Mouse (Mus musculus) megakaryocyte, adult 5-6 weeks (primary cell): ENCODE data around the gene Tshz2. TPM values are rescaled to one million over a fixed set of nuclear protein-coding genes. Genes with fewer than 3 reads are reported as not detected.
"Not testable (repeated sequence)": the region's sequence is repeated elsewhere in the genome, so short reads cannot be mapped to it uniquely, and the experiment has no call there.

Source experiments
- ATAC-seq: 2 replicates; pipeline ENCODE4 v1.8.0; 2016; ENCODE audit warnings: mild to moderate bottlenecking, inconsistent platforms; ENCODE audit not compliant: poor library complexity, severe bottlenecking
- total RNA-seq, 2 experiments: library from RNA; stranded (forward) in 1 of 2; stranded (reverse) in 1 of 2; fragments of 153-499, 151-499 nt in 1 of 2; fragments of 221-1000, 200-1000 nt in 1 of 2; gene quantifications; 2 replicates each; pipeline versions ENCODE4 v1.2.3 to v1.2.4; 2015 to 2017

The Tshz2 gene
- total RNA-seq, 2 experiments from 2014 or later: not detected

DNA sequence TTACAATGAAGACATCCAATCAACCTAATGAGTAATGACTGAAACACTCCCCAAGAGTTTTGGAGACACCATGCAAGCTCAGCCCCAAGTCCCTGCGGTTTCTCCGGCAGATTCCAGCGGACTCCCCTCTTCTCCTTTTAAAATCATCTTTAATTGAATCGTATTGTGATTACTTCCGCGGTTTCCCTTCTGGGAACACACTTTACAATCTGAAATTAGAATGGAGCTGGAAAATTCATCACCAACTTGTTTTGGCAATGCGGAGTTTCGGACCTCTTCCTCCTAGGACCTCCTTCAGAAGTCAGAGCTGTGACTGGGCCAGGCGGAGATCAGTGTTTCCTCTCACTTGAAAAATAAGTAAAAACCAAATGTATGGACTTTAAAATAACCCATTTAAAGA is 119.3 kb downstream of the Tshz2 start:
- ATAC-seq: no peak

DNA sequence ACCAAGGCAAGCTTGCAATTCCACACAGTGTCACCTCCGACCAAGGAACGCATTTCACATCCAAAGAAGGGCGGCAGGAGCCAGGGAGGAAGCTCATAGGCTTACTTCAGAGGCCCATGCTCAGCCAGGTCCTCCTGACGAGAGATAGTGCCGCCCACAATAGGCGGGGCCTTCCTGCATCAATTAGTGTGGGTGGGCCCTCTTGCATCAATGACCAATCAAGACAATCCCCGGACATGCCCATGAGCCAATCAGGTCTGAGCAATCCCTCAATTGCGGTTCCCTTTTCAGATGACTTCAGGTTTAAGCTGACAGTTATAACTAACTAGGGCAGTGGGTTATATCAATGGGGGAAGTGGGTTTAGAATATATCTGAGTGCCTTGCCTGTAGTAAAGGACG is 120.6 kb downstream of the Tshz2 start:
- peak; percentile 88 for ATAC-seq

DNA sequence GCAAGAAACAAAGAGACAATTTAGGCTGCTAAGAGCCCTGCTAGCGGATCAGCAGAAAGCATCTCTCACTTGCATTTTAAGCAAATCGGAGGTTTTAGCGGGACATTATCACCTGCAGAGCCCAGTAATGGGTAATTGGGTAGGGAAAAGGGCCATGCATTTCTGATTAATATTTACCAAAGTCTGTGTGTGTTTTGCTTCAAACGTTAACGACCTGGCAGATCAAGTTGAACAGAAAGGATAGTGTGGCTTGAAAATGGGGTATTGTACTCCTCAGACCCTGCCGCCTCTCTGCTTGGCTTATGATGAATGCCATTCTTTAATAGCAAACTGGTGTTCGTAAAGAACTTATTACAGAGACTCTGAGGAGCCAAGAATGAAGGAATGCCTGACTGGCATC is 122.3 kb downstream of the Tshz2 start:
- no peak for ATAC-seq

DNA sequence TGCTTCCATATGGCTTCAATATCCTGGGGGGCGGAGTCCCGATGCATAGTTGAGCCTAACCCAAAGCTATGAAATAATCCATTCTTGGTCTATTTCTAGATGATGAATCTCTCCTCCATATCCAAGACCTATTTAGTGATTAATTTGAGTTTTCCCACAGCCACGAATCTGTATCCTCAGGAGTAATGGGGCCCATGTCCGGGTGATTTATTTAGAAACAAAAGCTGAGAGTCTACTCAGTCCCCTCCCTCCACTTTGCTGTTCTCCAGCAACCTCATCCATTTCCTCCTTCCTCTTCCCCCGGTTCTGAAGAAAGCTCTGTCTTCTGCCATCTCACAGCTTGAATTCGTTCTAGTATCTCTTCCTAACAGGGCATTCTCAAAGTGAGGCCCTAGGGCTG is 125.3 kb downstream of the Tshz2 start:
- ATAC-seq: no peak

DNA sequence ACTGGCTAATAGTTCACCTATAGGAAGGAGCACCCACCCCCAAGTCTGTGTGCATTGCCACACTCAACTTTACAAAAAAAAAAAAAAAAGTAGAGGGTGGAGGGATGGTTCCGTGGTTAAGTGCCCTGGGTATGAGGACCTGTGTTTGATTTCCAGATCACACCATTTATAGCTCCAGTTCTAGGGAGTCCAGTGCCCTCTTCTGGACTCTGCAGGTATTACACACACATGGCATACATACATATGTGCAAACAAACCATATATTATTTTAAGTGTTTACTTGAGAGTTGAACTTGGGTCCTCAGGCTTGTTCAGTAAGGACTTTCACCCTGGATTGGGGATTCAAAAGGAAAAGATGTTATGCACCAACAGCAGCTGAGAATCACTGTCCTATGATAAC is 127.3 kb downstream of the Tshz2 start:
- ATAC-seq: no peak

DNA sequence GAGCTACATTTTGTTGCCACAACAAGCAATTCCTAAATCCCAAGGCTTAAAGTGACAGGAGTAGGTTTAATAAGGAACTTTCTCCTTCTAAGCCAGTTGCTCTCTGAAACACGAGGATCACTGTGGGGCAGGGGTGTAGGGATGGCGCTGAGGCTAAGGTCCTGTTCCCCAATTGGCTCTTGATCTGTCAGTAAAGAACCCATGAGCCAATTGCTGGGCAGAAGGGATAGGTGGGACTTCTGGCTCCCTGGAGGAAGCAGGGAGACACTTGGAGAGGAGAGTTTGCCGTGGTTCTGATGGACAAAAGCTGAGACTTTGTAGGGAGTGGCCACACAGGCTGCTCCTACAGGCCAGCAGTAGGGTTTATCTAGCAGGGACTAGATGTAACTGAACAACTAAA is 128.9 kb downstream of the Tshz2 start:
- ATAC-seq: no peak

DNA sequence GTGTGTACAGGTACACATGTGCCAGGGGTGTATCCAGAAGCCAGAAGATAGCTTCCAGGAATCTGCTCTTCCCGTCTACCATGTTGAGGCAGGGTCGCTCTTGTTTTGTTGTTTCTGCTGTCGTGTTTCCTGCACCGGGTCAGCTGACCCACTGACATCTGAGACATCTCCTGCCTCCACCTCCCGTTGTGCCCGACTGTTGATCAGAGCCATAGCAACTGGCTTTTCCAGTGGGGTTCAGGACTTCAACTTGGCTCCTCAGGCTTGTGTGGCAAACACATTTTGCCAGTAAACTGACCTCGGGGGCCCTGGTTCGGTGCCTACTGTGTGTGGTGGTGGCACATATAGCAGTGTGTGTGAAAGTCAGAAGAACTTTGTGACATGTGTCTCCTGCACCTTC is 129.5 kb downstream of the Tshz2 start:
- no peak for ATAC-seq

DNA sequence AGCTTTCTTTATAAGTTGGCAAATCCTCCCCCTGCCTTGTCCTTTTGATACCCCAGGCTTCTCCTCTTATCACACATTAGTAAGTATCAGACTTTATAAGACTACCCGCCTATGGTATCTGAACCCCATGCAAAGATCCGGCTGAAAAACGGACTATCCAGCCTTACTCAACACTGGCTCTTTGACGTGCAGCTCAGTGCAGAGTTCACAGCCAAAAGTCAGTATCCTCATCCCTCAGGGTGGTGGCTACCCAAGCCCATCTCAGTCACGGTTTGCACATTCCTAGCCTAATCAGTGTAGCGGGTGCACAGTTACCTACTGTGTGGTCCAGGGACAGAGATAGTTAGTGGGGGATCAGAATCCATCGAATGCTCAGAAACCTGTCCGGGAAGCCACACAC is 130.9 kb downstream of the Tshz2 start:
- ATAC-seq: no peak

DNA sequence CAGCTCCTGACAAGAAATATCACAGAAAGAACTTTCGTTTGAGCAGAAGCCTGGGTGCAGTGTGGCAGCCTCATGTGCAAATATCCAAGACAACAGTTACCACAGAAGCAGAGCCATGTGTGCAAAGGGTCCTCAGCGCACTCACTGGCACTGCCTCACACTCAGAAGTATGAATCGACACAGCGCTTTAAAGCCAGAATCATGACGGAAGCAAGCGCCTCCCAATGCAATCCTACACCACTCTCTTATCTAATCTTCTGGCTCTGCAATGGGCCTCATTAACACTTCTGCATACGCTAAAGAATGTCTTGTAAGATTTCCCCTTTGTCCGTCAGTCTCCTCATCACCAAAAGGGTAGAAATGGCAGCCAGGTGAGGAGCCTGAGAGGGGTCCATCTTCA is 133.4 kb downstream of the Tshz2 start:
- ATAC-seq: no peak

DNA sequence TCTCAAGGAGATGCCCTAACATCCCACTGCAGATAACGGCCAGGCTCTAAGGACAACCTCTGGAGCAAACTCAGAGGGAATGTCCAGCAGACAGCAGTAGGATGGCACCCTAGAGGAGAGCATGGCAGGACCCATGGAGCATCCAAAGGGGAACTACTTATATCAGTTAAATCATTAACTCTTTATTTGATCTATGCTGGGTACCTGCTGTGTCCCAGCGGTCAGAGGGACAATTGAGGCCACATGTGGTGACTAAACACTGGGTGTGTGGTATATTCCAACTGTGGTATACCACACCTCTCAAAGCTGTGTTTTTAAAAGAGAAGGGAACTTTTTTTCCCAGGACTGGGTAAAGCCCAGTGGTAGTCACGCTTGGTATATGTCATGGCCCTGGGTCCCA is 134.5 kb downstream of the Tshz2 start:
- ATAC-seq: no peak

DNA sequence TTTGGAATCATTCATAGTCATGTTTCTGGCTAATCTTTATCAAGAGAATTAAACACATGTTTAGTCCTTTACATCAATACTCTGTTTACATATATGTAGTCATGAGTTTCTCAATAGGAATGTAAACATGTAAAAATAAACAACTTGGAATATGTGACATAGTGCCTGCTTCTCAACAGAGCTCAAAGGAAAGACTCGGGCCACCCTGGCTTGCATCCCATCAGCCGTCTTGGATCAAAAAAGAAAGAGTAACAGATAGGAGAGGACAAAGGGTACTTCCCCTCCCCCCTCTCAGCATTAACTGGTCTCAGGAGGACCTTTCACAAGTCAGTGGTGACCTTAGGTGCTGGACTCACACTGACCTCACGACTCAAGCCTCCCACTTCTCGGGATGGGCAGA is 142.3 kb downstream of the Tshz2 start:
- ATAC-seq: no peak

DNA sequence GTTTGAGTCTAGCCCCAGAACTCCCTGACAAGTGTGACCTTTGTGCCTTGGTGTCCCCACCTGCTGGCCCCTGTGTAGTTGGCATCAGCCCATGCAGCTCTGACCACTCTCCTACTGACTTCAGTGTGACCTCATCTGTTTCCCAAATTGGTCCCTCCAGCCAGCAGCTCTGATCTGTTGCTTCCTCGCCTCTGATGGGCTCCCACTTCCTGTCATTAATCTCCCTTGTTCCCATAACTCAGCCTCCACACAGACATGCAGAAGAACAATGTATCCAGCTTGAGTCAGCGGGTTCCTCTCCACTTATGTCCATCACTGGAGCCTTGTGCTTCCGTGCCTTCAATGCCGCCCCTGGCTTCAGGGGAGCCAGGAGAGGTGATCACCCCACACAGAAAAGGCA is 144.4 kb downstream of the Tshz2 start:
- no peak for ATAC-seq

DNA sequence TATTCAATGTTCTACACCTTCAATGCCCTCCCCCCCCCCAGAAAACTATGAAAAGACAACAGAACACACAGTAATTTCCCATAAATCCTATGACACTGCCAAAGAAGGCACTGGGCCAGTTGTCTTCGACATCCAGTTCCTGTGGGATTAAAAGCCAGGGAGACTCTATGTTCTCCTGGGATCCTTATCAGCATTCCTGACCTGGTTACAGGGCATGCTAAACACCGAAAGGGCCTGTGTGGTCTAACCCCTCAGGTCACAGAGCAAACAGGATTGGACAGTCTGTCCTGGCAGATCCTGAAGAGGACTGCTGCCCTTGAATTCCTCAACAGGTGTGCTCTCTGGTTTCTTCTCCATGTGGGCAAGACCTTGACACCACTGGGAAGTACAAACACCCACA is 145.0 kb downstream of the Tshz2 start:
- no peak for ATAC-seq

DNA sequence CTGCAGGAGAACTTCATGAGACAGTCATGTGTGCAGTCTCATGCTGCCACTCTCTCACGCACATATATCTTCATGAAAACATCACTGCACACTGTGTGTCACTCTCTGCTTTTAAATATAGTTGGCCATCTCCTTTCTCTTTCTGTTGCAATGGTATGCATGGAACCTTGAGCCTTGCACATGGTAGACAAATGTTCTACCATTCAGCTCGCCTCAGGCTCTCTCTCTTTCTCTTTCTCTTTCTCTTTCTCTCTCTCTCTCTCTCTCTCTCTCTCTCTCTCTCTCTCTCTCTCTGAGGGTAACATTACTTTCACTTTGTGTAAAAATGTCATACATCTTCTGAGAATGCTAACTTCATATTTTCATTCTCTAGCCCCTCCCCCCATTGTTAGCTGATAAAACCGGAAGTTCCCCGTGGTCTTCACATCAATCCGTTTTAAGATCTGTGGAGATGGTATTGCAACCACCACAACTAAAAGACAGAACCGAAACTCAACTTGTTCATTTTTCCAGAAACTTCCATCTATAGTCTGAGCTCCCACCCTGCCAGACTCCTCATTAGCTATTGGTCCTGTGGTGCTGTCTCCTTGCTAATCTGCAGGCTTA is 146.0 kb downstream of the Tshz2 start:
- ATAC-seq: peak; percentile 58

DNA sequence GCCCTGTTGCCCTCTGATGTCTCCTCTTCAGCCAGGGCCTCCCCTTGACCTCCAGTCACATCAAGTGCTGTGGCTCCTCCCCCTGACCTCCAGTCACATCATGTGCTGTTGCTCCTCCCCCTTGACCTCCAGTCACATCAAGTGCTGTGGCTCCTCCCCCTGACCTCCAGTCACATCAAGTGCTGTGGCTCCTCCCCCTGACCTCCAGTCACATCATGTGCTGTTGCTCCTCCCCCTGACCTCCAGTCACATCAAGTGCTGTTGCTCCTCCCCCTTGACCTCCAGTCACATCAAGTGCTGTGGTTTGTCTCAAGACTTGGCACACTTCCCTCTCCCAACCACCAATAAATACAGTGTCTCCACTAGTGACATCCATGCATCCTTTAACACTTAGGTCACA is 148.9 kb downstream of the Tshz2 start:
- not testable (repeated sequence) for ATAC-seq

DNA sequence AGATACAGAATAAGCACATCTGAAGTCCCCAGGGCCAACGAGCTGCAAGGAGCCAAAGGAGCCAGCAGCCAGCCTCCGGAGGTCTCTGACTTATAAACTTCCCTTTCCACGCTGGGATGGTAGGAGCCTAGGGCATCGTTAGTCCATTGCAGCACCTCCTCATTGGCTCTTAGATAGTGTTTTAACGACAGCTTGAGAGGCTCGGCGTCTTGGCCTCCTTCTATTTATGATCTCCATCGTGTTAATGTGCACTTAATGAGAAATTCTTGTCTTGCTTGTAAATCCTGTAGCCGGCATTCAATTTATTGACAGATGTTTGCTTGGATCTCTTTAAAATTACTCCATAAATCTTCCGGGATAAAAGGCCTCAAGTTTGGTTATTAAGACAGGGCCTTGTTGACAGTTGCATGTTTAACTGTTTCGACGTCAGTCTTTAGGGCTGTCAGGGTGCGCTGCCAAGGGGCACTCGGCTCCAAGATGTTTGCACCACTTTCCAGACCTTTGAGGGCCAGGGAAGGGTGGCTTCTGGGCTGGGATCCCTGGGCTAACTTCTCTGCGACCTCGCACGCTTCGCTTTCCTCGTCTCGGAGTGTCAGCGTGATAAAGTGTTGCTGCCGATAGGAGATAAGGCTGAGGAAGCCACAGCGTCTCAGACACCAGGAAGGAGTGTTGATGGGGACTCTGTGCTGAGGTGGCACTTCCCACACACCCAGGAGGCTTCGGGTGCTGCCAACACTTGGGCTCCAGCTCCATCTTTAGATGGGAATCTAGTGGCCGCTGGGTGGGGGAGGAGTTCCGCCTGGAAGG is 150.3 kb downstream of the Tshz2 start:
- no peak for ATAC-seq

DNA sequence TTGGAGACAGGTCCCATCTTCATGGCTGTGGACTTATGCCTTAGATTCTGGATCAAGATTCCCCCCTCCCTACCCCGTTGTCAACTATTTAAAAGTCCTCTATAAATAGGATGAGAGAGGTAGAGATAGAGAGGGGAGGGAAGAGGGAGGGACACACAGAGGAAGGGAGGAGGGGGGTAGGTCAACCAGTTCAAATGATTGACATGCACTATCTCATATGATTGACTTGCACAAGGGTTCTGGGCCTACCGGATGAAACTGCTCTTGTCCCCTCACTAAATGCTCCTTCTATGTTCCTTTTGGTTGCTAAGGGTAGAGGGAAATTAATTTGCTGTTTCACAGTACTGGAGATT is 150.8 kb downstream of the Tshz2 start:
- ATAC-seq: no peak

DNA sequence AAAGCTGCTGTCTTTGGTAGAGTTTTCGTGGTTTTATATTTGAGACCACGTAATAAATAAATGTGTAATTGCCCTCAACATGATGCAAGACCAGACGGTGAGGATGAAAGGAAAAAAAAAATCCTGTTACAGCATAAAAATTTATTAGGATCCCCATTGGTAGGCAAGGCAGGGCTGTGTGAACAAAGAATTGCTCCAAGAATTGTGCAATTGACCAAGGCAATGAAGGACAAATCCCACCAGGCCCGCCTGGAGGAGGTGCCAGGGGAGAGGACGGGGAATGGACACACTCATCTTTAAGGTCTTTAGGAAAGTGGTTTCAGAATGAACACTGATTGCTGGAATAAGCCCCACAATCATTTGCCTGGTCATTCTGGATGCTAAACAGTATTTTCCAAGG is 154.6 kb downstream of the Tshz2 start:
- no peak for ATAC-seq

DNA sequence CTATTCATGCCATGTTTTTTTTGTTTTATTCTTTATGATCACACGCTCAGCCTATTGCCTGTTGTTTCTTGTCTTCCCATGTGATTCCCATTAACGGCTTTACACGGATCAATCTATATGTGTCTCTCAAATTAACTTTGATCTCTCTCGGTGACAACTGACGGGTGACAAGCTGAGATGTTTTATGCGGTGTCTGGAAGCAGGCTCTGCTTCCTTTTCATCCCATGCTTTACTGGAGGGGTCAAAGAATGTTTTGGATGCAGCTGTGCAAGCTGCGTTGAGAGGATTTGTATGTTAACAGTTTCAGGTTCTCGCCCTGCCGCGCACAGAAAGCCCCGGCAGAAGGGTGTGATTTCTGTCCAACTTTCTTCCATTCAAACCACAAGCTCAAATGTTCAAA is 155.1 kb downstream of the Tshz2 start:
- no peak for ATAC-seq

DNA sequence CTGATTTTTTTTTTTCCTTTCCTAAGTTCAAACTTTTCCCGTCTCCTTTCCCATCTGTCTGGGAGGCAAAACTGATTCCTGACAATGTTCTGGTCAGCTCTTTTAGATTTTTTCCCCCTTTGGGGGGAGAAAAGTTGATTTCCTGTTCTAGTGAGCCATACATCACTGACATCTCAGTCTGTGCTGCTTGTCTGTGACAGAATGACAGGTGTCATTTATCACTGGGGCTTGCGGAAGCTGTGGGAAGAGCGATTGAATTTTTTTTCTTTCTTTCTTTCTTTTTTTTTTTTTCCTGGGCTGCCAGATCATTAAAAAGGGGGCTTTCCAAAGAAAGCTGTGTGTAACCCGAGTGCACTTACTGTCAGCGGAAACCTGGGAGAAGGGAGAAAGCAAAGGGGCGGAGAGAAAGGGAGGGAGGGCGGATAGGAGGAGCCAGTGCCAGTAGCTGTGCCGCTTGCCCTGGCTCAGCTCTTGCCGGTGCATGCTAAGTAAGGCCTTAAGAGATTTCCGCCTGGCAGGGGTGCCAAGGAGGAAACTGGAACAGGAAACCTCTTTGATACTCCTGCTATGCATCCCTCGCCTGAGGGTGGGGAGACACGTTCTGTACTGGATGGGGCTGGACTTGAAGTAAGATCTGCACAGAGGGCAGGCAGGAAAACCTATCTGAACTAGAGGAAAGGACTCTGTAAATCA is 157.8 kb downstream of the Tshz2 start:
- ATAC-seq: peak; percentile 49; the same call in 1 of the 2 replicates

DNA sequence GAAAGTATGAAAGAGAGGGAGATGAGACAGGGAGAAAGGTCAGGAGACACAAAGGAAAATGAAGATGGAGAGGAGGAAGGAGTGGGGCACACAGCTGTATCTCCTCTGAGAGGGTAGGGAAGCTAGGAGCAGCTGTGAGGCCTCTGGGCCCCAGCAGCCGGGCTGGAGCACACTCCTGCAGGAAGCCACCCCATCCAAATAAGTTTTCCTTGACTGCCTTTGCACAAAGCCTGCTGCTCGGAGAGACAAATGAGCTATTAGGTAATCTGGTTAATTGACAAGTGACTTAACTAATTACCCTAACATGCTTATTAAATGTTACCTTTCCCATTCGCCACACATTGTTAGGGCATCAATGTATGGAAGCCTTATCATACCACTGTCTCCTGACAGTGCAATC is 159.9 kb downstream of the Tshz2 start:
- no peak for ATAC-seq

DNA sequence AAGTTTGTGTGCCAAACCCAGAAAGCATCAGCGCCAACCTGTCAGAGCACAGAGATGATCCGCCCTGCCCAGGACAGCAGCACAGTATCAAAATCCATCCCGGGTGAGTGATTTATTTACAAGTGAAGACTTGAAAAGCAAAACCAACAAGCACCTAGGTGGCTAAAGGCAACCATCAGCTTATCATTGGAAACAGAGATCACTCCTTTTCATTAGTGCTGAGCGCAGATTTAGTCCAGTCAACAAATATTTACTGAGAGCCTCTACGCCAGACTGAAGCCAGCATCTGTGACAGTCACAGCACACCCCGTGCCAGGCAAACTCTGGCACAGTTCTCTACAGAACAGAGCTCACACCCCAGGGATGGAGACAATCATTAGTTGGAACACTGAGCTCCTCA is 169.4 kb downstream of the Tshz2 start:
- ATAC-seq: no peak
